Mouse (Mus musculus) liver, embryonic 12.5 days (tissue): ENCODE data around the gene Mrpl38. TPM values are rescaled to one million over a fixed set of nuclear protein-coding genes. Genes with fewer than 3 reads are reported as not detected.
A peak's percentile ranks its signal among the peaks of the same experiment; 100 is the strongest.
"Not testable (repeated sequence)": the region's sequence is repeated elsewhere in the genome, so short reads cannot be mapped to it uniquely, and the experiment has no call there.

ENCODE experiments used
- ATAC-seq: fragments of 200-750 bp; cut with Nextera tagmentation; 2 replicates; pipeline ENCODE4 v1.8.0; 2017; ENCODE audit warnings: moderate number of reproducible peaks, mild to moderate bottlenecking, moderate library complexity
- H3K27ac ChIP-seq: fragments of 300-500 bp; sonication (generic); 2 replicates; pipeline ENCODE4 v1.5.1; 2016; ENCODE audit warnings: mild to moderate bottlenecking
- H3K27me3 ChIP-seq: fragments of 300-500 bp; sonication (generic); replicated peaks from 2 replicates; pipeline ENCODE4 v1.6.1; 2016; ENCODE audit warnings: mild to moderate bottlenecking, moderate library complexity
- H3K36me3 ChIP-seq: fragments of 300-500 bp; sonication (generic); 2 replicates; pipeline ENCODE4 v1.6.1; 2016; ENCODE audit warnings: mild to moderate bottlenecking, moderate library complexity
- H3K4me1 ChIP-seq: fragments of 300-500 bp; sonication (generic); 2 replicates; pipeline ENCODE4 v1.6.1; 2016
- H3K4me2 ChIP-seq: fragments of 300-500 bp; sonication (generic); 2 replicates; pipeline ENCODE4 v1.6.1; 2016; ENCODE audit warnings: mild to moderate bottlenecking, moderate library complexity
- H3K4me3 ChIP-seq: fragments of 300-500 bp; sonication (generic); 2 replicates; pipeline ENCODE4 v1.5.1; 2016; ENCODE audit warnings: mild to moderate bottlenecking, moderate library complexity
- H3K9ac ChIP-seq: fragments of 300-500 bp; sonication (generic); 2 replicates; pipeline ENCODE4 v1.6.1; 2016; ENCODE audit warnings: mild to moderate bottlenecking, moderate library complexity
- H3K9me3 ChIP-seq: fragments of 300-500 bp; sonication (generic); replicated peaks from 2 replicates; pipeline ENCODE4 v1.6.1; 2016; ENCODE audit warnings: mild to moderate bottlenecking, moderate library complexity
- whole genome bisulfite sequencing: fragments of 180-500 bp; shearing (Covaris S2); methylation state at CpG from one replicate; pipeline ENCODE4 v1.1.7; 2016; ENCODE audit not compliant: insufficient replicate concordance; 5-methylcytosine and 5-hydroxymethylcytosine counted together
- polyA plus RNA-seq: library from polyadenylated mRNA; unstranded; fragments of >200 nt; fragmentation: Nextera tagmentation; extraction: Ambion mirVana; gene quantifications from 2 replicates; pipeline ENCODE4 v1.2.1, GENCODE M21; 2016

The Mrpl38 gene
- polyA plus RNA-seq, 1 experiment from 2014 or later = 81.5 TPM

GRCm38 (mm10) chr11:116126261-116126660 is 12.4 kb downstream of the Mrpl38 start:
- no peak for ATAC-seq
- Histone ChIP-seq H3K9ac (no peak overlapping the region), H3K4me2 (no peak overlapping the region), H3K9me3 (no peaks in the 10 kb centered on the region), H3K36me3 (peaks cover 38% of the 10 kb centered on the region), H3K27me3 (no peaks in the 10 kb centered on the region), H3K27ac (no peak overlapping the region), H3K4me3 (no peak overlapping the region), H3K4me1 (peaks cover 34% of the 10 kb centered on the region)
- 79% methylated on average over 15 of the region's 15 CpGs for WGBS

GRCm38 (mm10) chr11:116121731-116122245 is 16.9 kb downstream of the Mrpl38 start:
- H3K4me2 ChIP-seq = not testable (repeated sequence)

GRCm38 (mm10) chr11:116117819-116118218 is 20.8 kb downstream of the Mrpl38 start:
- Histone ChIP-seq H3K4me3 (no peak overlapping the region), H3K27ac (no peak overlapping the region), H3K9ac (no peak overlapping the region), H3K36me3 (peaks cover 11% of the 10 kb centered on the region; the same call in 1 of the 2 replicates), H3K9me3 (no peaks in the 10 kb centered on the region), H3K27me3 (0 out of 2 replicates have a peak, but pooled peaks cover 3% of the 10 kb centered on the region), H3K4me1 (peaks cover 10% of the 10 kb centered on the region), H3K4me2 (no peak overlapping the region)
- ATAC-seq = no peak

More at GRCm38 (mm10) chr11:116121731-116122245, 16.9 kb downstream of the Mrpl38 start:
- H3K9ac ChIP-seq, H3K27ac ChIP-seq, H3K4me3 ChIP-seq, ATAC-seq, H3K9me3 ChIP-seq, H3K27me3 ChIP-seq: not testable (repeated sequence)
- Histone ChIP-seq H3K36me3 (peaks cover 37% of the 10 kb centered on the region), H3K4me1 (peaks cover 10% of the 10 kb centered on the region)
- 83% methylated on average over 8 of the region's 8 CpGs for WGBS

- Histone ChIP-seq H3K9me3 (no peaks in the 10 kb centered on the region), H3K9ac (no peak overlapping the region), H3K4me3 (no peak overlapping the region), H3K36me3 (0 out of 2 replicates have a peak, but pooled peaks cover 5% of the 10 kb centered on the region), H3K4me1 (peaks cover 10% of the 10 kb centered on the region), H3K27ac (no peak overlapping the region), H3K4me2 (no peak overlapping the region), H3K27me3 (0 out of 2 replicates have a peak, but pooled peaks cover 3% of the 10 kb centered on the region)
- 53% methylated on average over 12 of the region's 12 CpGs for WGBS
- 0 out of 2 replicates have a peak, but pooled peaks have one; percentile 35 for ATAC-seq
These were observed 21.4 kb downstream of the Mrpl38 start for GRCm38 (mm10) chr11:116117241-116117640.

- no peak overlapping the region for H3K4me2 ChIP-seq
- ATAC-seq = no peak
- H3K27me3 ChIP-seq = peaks cover 59% of the 10 kb centered on the region
These were observed 27.0 kb downstream of the Mrpl38 start for GRCm38 (mm10) chr11:116111611-116112203.

DNA sequence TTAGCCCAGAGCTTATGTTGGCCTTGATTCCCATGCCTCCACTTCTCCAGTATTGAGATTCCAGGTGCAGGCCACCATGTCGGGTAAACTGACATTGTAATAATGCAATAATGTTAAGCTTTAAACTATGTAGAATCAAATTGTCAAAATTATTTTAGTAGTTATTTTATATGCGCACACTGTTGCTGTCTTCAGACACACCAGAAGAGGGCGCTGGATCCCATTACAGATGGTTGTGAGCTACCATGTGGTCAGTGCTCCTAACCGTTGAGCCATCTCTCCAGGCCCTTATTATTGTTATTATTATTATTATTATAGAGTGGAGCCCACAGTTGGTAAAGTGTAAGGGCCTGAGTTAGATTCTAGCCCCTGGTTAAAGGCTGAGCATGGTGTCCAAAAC is 27.6 kb downstream of the Mrpl38 start:
- no peaks in the 10 kb centered on the region for H3K9me3 ChIP-seq
- no peak for ATAC-seq
- H3K27ac ChIP-seq = no peak overlapping the region
- no peak overlapping the region for H3K4me3 ChIP-seq
- H3K27me3 ChIP-seq = peaks cover 65% of the 10 kb centered on the region
- WGBS = 74% methylated on average over 4 of the region's 4 CpGs
- H3K4me1 ChIP-seq = peaks cover 46% of the 10 kb centered on the region
- no peaks in the 10 kb centered on the region for H3K36me3 ChIP-seq
- H3K4me2 ChIP-seq = no peak overlapping the region
- H3K9ac ChIP-seq = no peak overlapping the region

More at GRCm38 (mm10) chr11:116111611-116112203, 27.0 kb downstream of the Mrpl38 start:
- no peaks in the 10 kb centered on the region for H3K36me3 ChIP-seq
- no peaks in the 10 kb centered on the region for H3K9me3 ChIP-seq
- no peak overlapping the region for H3K27ac ChIP-seq
- no peak overlapping the region for H3K9ac ChIP-seq
- H3K4me1 ChIP-seq = peaks cover 41% of the 10 kb centered on the region
- WGBS = 82% methylated on average over 19 of the region's 19 CpGs
- no peak overlapping the region for H3K4me3 ChIP-seq

- Histone ChIP-seq H3K27ac (0 out of 2 replicates have a peak overlapping the region, but pooled peaks have one; percentile 20), H3K27me3 (peaks cover 70% of the 10 kb centered on the region), H3K36me3 (no peaks in the 10 kb centered on the region), H3K4me1 (peaks cover 52% of the 10 kb centered on the region), H3K4me2 (peak overlapping the region; percentile 68), H3K9me3 (no peaks in the 10 kb centered on the region), H3K9ac (peak overlapping the region; percentile 54; the same call in 1 of the 2 replicates), H3K4me3 (peak overlapping the region; percentile 47)
- WGBS = 20% methylated on average over 10 of the region's 10 CpGs
- ATAC-seq = no peak
These were observed 28.1 kb downstream of the Mrpl38 start for GRCm38 (mm10) chr11:116110540-116110939.

DNA sequence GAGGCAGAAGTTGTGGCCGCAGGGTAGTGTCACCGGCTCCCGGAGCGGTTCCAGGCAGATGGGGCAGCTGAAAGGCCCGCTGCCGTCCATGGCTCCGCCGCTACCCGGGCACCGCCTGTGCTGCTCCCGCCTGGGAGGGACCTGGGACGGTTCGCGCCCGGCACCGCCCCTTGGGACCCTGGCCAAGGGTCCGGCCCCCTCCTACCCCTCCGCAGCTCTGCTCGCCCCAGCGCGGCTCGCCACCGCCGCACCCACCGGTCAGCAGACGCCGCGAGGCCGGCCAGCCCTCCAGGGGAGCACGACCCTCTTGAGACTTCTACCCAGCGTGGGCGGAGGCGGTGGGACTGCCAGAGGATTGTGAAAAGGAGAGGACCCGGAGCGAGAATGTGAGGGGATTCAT is 28.5 kb downstream of the Mrpl38 start:
- WGBS = 3% methylated on average over 30 of the region's 35 CpGs
- 0 out of 2 replicates have a peak, but pooled peaks have one; percentile 33 for ATAC-seq
- Histone ChIP-seq H3K4me1 (peaks cover 56% of the 10 kb centered on the region), H3K36me3 (no peaks in the 10 kb centered on the region), H3K9ac (peak overlapping the region; percentile 54), H3K9me3 (no peaks in the 10 kb centered on the region), H3K27me3 (peaks cover 71% of the 10 kb centered on the region), H3K27ac (0 out of 2 replicates have a peak overlapping the region, but pooled peaks have one; percentile 20), H3K4me3 (peak overlapping the region; percentile 47), H3K4me2 (peak overlapping the region; percentile 68)

- Histone ChIP-seq H3K9me3 (no peaks in the 10 kb centered on the region), H3K27ac (no peak overlapping the region), H3K4me2 (peak overlapping the region; percentile 68), H3K9ac (peak overlapping the region; percentile 54), H3K4me1 (peaks cover 59% of the 10 kb centered on the region), H3K4me3 (peak overlapping the region; percentile 47), H3K36me3 (no peaks in the 10 kb centered on the region), H3K27me3 (peaks cover 71% of the 10 kb centered on the region)
- 2% methylated on average over 69 of the region's 70 CpGs for WGBS
- ATAC-seq = no peak
These were observed 29.1 kb downstream of the Mrpl38 start for GRCm38 (mm10) chr11:116109441-116110081.

DNA sequence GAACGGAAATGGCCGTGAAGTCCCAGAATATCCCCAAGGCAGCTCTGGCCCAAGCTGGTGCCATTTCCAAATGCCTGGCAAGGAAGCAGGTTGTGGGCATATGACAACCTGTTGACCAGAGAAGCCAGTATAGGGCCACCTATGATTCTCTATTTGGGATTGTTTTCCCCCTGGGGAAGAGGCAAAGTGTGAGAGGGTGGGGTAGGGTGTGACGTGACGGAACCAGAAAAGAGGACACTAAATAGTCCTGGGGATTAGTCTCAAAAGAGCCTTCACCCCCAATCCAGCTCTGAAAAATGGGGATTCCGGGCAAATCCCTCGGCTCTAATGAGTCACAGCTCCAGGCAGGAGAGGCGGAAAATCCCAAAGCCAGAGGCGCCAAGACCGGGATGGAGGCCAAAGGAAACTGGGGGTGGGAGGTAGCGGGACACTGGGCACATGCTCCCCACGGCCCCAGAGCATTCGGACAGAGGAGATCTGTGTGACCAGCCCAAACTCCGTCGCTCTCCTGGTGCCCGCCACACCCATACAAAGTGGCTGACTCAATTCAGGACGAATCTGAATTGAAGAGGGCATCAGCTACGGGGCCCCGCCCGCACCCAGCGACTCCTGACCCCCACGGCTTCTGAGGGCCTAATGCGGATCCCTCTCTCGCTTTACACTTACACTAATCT is 30.1 kb downstream of the Mrpl38 start:
- H3K27ac ChIP-seq = no peak overlapping the region
- H3K4me1 ChIP-seq = peaks cover 69% of the 10 kb centered on the region
- H3K36me3 ChIP-seq = no peaks in the 10 kb centered on the region
- H3K4me2 ChIP-seq = peak overlapping the region; percentile 68
- ATAC-seq = no peak
- WGBS = 20% methylated on average over 23 of the region's 23 CpGs
- peaks cover 68% of the 10 kb centered on the region for H3K27me3 ChIP-seq
- peak overlapping the region; percentile 47 for H3K4me3 ChIP-seq
- no peaks in the 10 kb centered on the region for H3K9me3 ChIP-seq
- no peak overlapping the region for H3K9ac ChIP-seq

DNA sequence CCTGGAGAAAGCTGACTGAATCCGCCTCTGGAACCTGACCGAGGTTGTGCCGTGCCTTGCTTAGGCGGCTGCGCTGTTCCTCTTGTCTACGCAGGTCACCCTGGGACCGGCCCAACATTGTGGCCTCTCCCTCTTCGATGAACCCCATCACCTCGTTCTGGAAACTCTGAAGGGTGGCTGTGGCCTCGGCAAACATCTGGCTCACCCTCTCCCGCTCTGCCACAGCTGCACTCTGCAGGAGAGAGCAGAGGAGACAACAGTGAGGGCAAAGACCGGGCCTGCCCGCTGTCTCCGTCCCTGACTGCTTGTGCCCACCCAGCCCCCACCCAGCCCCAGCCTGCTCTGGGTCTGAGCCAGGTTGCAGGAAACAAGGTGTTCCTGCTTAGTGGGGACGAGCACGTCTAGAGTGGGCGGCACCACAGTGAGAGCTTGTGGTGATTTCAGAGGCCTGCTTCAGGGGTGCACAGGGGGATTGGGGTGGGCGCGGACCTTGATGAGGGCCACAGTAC is 30.8 kb downstream of the Mrpl38 start:
- no peak for ATAC-seq
- Histone ChIP-seq H3K27me3 (peaks cover 68% of the 10 kb centered on the region), H3K4me1 (peaks cover 76% of the 10 kb centered on the region), H3K9ac (no peak overlapping the region), H3K36me3 (no peaks in the 10 kb centered on the region), H3K9me3 (no peaks in the 10 kb centered on the region), H3K4me2 (peak overlapping the region; percentile 68), H3K27ac (no peak overlapping the region), H3K4me3 (no peak overlapping the region)
- whole genome bisulfite sequencing = 50% methylated on average over 19 of the region's 19 CpGs
